Mouse (Mus musculus) limb, embryonic 15.5 days (tissue): Measurements from ENCODE around the gene Teddm1a. TPM values are rescaled to one million over a fixed set of nuclear protein-coding genes. Genes with fewer than 3 reads are reported as not detected.

ENCODE experiments used
- ATAC-seq: fragments of 200-750 bp; cut with Nextera tagmentation; 2 replicates; pipeline ENCODE4 v1.8.0; 2017; ENCODE audit warnings: low read depth, moderate TSS enrichment; ENCODE audit not compliant: insufficient number of reproducible peaks, low FRiP score, low TSS enrichment
- H3K27ac ChIP-seq: fragments of 300-500 bp; sonication (generic); 2 replicates; pipeline ENCODE4 v1.5.1; 2015; ENCODE audit warnings: moderate library complexity, mild to moderate bottlenecking, inconsistent platforms
- H3K27me3 ChIP-seq: fragments of 300-500 bp; sonication (generic); 2 replicates; pipeline ENCODE4 v1.6.1; 2015; ENCODE audit warnings: inconsistent platforms
- H3K36me3 ChIP-seq: fragments of 300-500 bp; sonication (generic); 2 replicates; pipeline ENCODE4 v1.6.1; 2015; ENCODE audit warnings: inconsistent platforms
- H3K4me1 ChIP-seq: fragments of 300-500 bp; sonication (generic); 2 replicates; pipeline ENCODE4 v1.6.1; 2015; ENCODE audit warnings: inconsistent platforms
- H3K4me2 ChIP-seq: fragments of 300-500 bp; sonication (generic); 2 replicates; pipeline ENCODE4 v1.6.1; 2015; ENCODE audit warnings: mild to moderate bottlenecking, inconsistent platforms
- H3K4me3 ChIP-seq: fragments of 300-500 bp; sonication (generic); 2 replicates; pipeline ENCODE4 v1.5.1; 2015; ENCODE audit warnings: mild to moderate bottlenecking, inconsistent platforms
- H3K9ac ChIP-seq: fragments of 300-500 bp; sonication (generic); 2 replicates; pipeline ENCODE4 v1.6.1; 2015; ENCODE audit warnings: inconsistent platforms
- H3K9me3 ChIP-seq: fragments of 300-500 bp; sonication (generic); 2 replicates; pipeline ENCODE4 v1.6.1; 2016; ENCODE audit warnings: inconsistent platforms
- WGBS: fragments of 180-500 bp; shearing (Covaris S2); methylation state at CpG from one replicate; pipeline ENCODE4 v1.1.7; 2015; 5-methylcytosine and 5-hydroxymethylcytosine counted together
- polyA plus RNA-seq: library from polyadenylated mRNA; unstranded; fragments of >200 nt; fragmentation: Nextera tagmentation; extraction: Ambion mirVana; gene quantifications from 2 replicates; pipeline ENCODE4 v1.2.1, GENCODE M21; 2015

Gene Teddm1a
- polyA plus RNA-seq, 1 experiment from 2014 or later: not detected

DNA sequence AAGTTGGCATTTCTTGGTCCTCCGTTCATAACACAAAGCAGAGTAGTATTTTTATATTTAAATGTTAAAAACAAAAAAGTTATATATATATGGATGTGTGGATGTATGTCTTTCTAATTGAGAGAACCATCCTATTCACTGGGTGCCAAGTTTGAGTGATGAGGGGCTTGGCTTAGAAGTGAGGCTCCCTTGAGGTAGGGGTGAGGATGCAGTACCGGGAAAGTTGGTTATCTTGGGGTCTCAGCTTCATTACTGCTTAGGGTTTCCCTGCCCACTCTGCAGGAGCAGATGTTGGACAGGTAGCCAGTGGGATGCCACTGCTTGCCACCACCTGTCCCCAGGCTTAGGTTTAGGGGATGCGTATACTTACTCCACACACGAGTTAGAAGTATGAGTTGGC lies 17.2 kb downstream of the Teddm1a start:
- Histone ChIP-seq H3K36me3 (peaks cover 61% of the 10 kb centered on the region), H3K27ac (no peak overlapping the region), H3K9ac (no peak overlapping the region), H3K27me3 (no peaks in the 10 kb centered on the region), H3K4me3 (no peak overlapping the region), H3K4me2 (no peak overlapping the region), H3K4me1 (no peaks in the 10 kb centered on the region), H3K9me3 (no peaks in the 10 kb centered on the region)
- 90% methylated on average over 4 of the region's 4 CpGs for WGBS
- ATAC-seq: no peak

DNA sequence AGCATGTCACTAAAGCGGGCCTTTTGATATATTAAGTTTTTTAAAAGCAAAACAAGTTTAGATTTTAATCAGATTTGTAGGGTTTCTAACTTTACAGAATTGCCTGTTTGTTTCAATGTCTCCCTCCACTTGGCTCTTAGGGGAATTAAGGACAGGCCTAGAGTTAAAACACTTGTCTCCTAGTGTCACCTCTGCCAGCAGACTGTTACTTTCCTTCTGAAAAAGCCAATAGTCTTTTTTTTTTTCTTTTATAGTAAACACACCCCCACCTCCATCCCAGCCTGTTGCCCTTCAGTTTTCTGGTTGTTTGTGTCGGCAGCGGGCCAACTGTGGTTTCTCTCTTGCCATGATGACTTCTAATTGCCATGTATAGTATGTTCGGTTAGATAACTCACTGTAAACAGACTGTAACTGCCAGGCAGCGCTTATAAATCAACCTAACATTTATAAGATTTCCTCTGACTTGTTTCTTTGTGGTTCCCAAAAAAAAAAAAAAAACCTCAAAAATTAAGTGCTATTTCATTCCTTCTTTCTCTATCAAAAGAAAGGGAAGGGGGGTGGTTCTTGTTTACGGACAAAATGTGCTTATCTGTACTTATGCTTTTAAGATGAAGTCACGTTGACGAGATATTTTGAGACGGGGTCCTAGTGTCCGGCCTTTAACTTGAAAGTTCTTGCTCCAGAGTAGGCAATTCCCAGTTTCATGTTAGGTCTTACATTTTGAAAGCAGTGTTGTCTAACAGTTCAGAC lies 17.8 kb downstream of the Teddm1a start:
- 79% methylated on average over 10 of the region's 10 CpGs for WGBS
- Histone ChIP-seq H3K9me3 (no peaks in the 10 kb centered on the region), H3K9ac (no peak overlapping the region), H3K4me3 (no peak overlapping the region), H3K4me1 (no peaks in the 10 kb centered on the region; the same call in 1 of the 2 replicates), H3K4me2 (no peak overlapping the region), H3K27me3 (no peaks in the 10 kb centered on the region), H3K27ac (no peak overlapping the region), H3K36me3 (peaks cover 54% of the 10 kb centered on the region)
- no peak for ATAC-seq

GRCm38 (mm10) chr1:153909963-153910291 lies 18.4 kb downstream of the Teddm1a start:
- no peak overlapping the region for H3K9ac ChIP-seq
- H3K36me3 ChIP-seq: peaks cover 49% of the 10 kb centered on the region
- 86% methylated on average over 9 of the region's 9 CpGs for WGBS
- no peaks in the 10 kb centered on the region; the same call in 1 of the 2 replicates for H3K4me1 ChIP-seq
- H3K27me3 ChIP-seq: no peaks in the 10 kb centered on the region
- no peak overlapping the region for H3K4me2 ChIP-seq
- no peak overlapping the region for H3K27ac ChIP-seq
- no peaks in the 10 kb centered on the region for H3K9me3 ChIP-seq
- H3K4me3 ChIP-seq: no peak overlapping the region
- ATAC-seq: no peak

- H3K4me1 ChIP-seq: no peaks in the 10 kb centered on the region; the same call in 1 of the 2 replicates
- no peaks in the 10 kb centered on the region for H3K27me3 ChIP-seq
- H3K36me3 ChIP-seq: peaks cover 44% of the 10 kb centered on the region
- WGBS: 91% methylated on average over 5 of the region's 5 CpGs
- no peak overlapping the region for H3K27ac ChIP-seq
- H3K4me3 ChIP-seq: no peak overlapping the region
- H3K4me2 ChIP-seq: no peak overlapping the region
- no peak overlapping the region for H3K9ac ChIP-seq
- no peaks in the 10 kb centered on the region for H3K9me3 ChIP-seq
- ATAC-seq: no peak
Measured at GRCm38 (mm10) chr1:153910423-153910822, 18.9 kb downstream of the Teddm1a start.

DNA sequence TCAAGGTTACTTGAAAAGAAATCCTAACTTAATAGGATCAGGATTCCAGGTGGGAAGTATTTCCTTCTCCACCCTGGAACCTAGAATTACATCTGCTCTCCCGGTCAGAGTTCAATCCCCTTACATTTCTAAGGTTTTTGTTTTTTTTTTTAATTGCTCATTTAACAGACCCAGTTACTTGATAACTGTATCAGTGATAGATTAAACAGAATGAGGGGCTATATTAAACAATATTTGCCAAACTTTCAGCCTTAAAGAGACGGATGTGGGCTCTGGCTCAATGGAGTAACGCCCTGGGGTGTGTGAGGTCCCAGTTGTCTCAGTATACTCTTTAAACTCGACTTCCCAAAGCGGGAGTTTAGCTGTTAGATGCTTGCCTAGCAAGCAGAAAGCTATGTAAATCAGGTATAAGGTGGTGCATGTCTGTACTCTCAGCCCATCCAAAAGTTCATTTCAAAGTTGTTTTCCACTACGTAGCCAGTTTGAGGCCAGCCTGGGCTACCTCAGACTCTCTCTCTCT lies 19.8 kb downstream of the Teddm1a start:
- 85% methylated on average over 6 of the region's 6 CpGs for WGBS
- no peak for ATAC-seq

DNA sequence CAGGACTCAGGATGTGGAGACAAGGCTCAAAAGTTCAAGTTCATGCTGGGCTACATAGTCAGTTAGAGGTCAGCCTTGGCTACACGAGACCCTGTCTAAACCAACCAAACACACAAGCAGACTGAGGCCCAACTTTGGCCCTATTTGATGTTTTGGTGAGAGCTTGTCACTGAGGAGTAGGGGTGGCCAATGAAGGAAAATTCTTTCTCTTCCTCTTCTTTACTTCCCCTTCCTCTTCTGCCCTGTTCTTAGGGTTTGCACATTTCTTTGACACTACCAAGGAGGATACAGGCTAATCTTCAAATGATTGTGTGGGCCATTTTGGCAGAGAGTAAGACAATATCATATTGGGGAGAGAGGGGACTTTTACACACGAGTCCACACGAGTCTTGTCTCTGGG lies 22.3 kb downstream of the Teddm1a start:
- no peaks in the 10 kb centered on the region for H3K9me3 ChIP-seq
- H3K27ac ChIP-seq: no peak overlapping the region
- WGBS: 70% methylated on average over 3 of the region's 3 CpGs
- no peak overlapping the region for H3K4me3 ChIP-seq
- H3K9ac ChIP-seq: no peak overlapping the region
- peaks cover 11% of the 10 kb centered on the region for H3K36me3 ChIP-seq
- no peak overlapping the region for H3K4me2 ChIP-seq
- ATAC-seq: no peak
- no peaks in the 10 kb centered on the region; the same call in 1 of the 2 replicates for H3K4me1 ChIP-seq
- no peaks in the 10 kb centered on the region for H3K27me3 ChIP-seq

More for the DNA sequence above, 19.8 kb downstream of the Teddm1a start:
- H3K9ac ChIP-seq: no peak overlapping the region
- H3K36me3 ChIP-seq: peaks cover 35% of the 10 kb centered on the region
- H3K27ac ChIP-seq: no peak overlapping the region
- H3K9me3 ChIP-seq: no peaks in the 10 kb centered on the region
- no peaks in the 10 kb centered on the region for H3K27me3 ChIP-seq
- no peak overlapping the region for H3K4me3 ChIP-seq
- H3K4me1 ChIP-seq: no peaks in the 10 kb centered on the region; the same call in 1 of the 2 replicates
- H3K4me2 ChIP-seq: no peak overlapping the region

- Histone ChIP-seq H3K4me3 (no peak overlapping the region), H3K4me2 (no peak overlapping the region), H3K27me3 (no peaks in the 10 kb centered on the region), H3K36me3 (no peaks in the 10 kb centered on the region), H3K9me3 (no peaks in the 10 kb centered on the region), H3K4me1 (no peaks in the 10 kb centered on the region; the same call in 1 of the 2 replicates), H3K27ac (no peak overlapping the region), H3K9ac (no peak overlapping the region)
- ATAC-seq: no peak
- WGBS: 84% methylated on average over 3 of the region's 3 CpGs
Measured at GRCm38 (mm10) chr1:153918521-153919206, 27.1 kb downstream of the Teddm1a start.

DNA sequence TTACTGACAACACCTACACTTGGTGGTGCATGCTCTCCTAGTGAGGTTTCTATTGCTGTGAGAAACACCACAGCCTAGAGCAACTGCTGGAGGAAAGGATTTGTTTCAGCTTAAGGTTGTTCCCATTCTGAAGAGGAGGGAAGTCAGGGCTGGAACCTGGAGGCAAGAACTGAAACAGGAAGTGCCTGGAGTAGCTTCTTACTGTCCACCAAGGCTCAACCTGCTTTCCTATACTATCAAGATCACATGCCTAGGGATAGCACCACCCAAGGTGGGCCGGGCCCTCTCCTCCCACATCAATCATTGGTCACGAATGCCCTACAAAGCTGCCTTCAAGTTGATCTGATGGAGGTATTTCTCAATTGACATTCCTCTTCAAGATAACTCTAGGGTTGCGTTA lies 30.1 kb downstream of the Teddm1a start:
- Histone ChIP-seq H3K9me3 (no peaks in the 10 kb centered on the region), H3K4me1 (no peaks in the 10 kb centered on the region), H3K27me3 (no peaks in the 10 kb centered on the region), H3K36me3 (no peaks in the 10 kb centered on the region), H3K9ac (no peak overlapping the region), H3K4me2 (no peak overlapping the region), H3K4me3 (no peak overlapping the region), H3K27ac (no peak overlapping the region)
- no peak for ATAC-seq
- 88% methylated on average over 3 of the region's 3 CpGs for WGBS

DNA sequence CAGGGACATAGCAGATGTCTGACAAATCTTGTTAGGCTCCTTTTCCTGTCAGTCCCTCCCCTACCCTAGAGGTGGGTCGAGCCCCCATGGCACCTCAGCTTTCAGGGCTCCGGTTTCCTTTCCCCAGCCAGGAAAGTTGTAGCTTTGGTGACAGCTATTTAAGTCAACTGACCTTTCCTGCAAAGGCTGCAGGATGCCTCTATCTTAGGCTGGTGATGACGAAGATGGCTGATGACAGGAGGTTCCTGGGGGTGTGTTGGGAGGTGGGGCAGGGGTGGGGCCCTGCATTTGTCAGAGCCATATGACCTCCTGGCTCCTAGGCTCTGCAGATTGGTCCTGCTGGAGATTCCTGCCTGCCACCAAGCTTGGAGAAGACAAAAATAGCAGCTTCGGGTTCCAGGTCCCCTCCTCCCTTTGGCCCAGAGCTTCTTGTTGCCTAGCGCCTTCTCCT lies 31.1 kb downstream of the Teddm1a start:
- H3K36me3 ChIP-seq: no peaks in the 10 kb centered on the region
- H3K27me3 ChIP-seq: no peaks in the 10 kb centered on the region
- no peaks in the 10 kb centered on the region for H3K4me1 ChIP-seq
- H3K27ac ChIP-seq: no peak overlapping the region
- no peak overlapping the region for H3K4me2 ChIP-seq
- H3K4me3 ChIP-seq: no peak overlapping the region
- ATAC-seq: no peak
- H3K9ac ChIP-seq: no peak overlapping the region
- no peaks in the 10 kb centered on the region for H3K9me3 ChIP-seq
- 29% methylated on average over 5 of the region's 5 CpGs for WGBS

- H3K27ac ChIP-seq: no peak overlapping the region
- no peaks in the 10 kb centered on the region for H3K4me1 ChIP-seq
- no peak overlapping the region for H3K4me2 ChIP-seq
- no peak for ATAC-seq
- H3K9ac ChIP-seq: no peak overlapping the region
- H3K27me3 ChIP-seq: no peaks in the 10 kb centered on the region
- WGBS: 69% methylated on average over 6 of the region's 6 CpGs
- no peak overlapping the region for H3K4me3 ChIP-seq
- H3K36me3 ChIP-seq: no peaks in the 10 kb centered on the region
- H3K9me3 ChIP-seq: no peaks in the 10 kb centered on the region
Measured at GRCm38 (mm10) chr1:153924395-153925385, 33.1 kb downstream of the Teddm1a start.

DNA sequence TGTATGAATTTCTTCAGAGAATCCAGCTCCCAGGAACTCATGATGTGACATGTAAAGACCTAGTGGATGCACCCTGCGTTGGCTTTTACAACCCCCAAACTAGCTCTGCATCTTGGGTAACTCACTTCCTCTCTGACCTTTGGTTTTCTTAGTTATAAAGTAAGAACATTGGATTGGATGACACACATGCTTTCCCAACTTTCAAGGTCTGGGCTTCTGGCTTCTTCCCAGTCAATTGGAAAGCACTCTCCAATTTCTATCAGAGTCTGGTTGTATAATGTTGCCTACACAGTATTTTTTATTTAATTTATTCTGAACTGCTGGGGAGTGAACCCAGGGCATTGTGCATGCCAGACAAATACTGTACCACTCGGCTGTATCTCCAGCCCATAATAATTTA lies 38.9 kb downstream of the Teddm1a start:
- Histone ChIP-seq H3K27ac (no peak overlapping the region), H3K4me2 (no peak overlapping the region), H3K4me3 (no peak overlapping the region), H3K4me1 (no peaks in the 10 kb centered on the region), H3K27me3 (no peaks in the 10 kb centered on the region), H3K36me3 (no peaks in the 10 kb centered on the region), H3K9ac (no peak overlapping the region), H3K9me3 (no peaks in the 10 kb centered on the region)
- WGBS: 80% methylated on average over 2 of the region's 2 CpGs
- no peak for ATAC-seq
